Mouse (Mus musculus): ENCODE measurements around the gene Pdcd6ip.

DNA sequence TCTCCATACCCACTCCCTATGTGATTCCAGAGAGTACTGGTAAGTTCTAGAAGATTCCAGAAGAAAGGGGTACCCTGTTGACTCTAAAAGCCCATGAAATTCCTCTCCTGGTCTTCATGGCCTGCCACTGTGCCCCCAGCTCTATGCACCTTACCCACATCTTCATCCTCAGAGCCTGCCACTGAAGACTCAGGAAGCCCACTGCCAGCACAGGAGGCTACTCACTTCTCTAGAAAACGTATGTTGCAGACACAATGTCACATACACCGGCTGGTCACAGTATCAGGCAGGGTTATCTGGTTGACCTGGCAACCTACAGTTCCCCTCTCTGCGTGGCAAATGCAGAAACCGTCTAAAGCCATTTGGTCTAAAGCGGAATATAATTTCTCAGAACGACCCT is 91.0 kb downstream of the Pdcd6ip start:
- no peak for TF ChIP-seq CTCF (IDR thresholded peaks at IDR 0.05; ENCODE audit: low read depth, low read length)
- no peak for TF ChIP-seq POLR2A (IDR thresholded peaks at IDR 0.05; ENCODE audit: extremely low read depth, insufficient read depth, low read length)

All from liver, adult 2 months (tissue).